Mouse (Mus musculus): ENCODE measurements around the gene Agtpbp1. TPM values are rescaled to one million over a fixed set of nuclear protein-coding genes. Genes with fewer than 3 reads are reported as not detected.

Gene Agtpbp1
- total and polyA plus RNA-seq, 2 experiments from 2014 or later: 70.8 to 129 TPM

DNA sequence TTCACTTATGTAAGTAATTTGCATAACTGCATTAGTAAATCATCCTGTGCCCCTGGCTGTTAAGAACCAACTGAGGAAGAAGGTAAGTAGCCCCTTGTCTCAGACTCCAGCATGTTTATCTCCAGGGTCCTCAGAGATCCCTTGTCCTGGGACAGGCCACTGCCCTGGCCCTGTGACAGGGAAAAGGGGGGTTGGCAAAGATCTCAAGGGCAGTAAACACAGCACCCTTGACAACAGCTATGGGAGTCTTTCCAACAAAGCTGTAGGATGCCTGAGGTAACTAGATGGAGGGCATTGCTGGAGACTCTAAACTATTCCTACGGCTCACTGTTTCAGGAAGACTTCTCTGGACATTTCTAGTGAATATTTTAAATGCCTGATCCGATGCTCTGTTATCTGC, 85.7 kb downstream of the Agtpbp1 start:
- Histone ChIP-seq H3K27ac (ENCODE audit: low read depth, low read length) (no peak overlapping the region), H3K4me3 (ENCODE audit: low read depth, low read length) (no peak overlapping the region), H3K27me3 (ENCODE audit: insufficient read depth, low read length) (no peaks in the 10 kb centered on the region), H3K36me3 (ENCODE audit: insufficient read depth, low read length) (peaks cover 35% of the 10 kb centered on the region), H3K9me3 (ENCODE audit: low read length) (no peaks in the 10 kb centered on the region), H3K4me1 (ENCODE audit: insufficient read depth, low read length) (no peaks in the 10 kb centered on the region), H3K4me2 (ENCODE audit: low read depth, low read length, poor library complexity, severe bottlenecking) (no peak overlapping the region), H3K9ac (replicated peaks; ENCODE audit: low read length, poor library complexity, severe bottlenecking) (no peak overlapping the region)
- DNase-seq (ENCODE audit: low spot score): no peak
- no peak for ATAC-seq (ENCODE audit: low FRiP score)
- no peak for TF ChIP-seq CTCF (IDR thresholded peaks at IDR 0.05)
- WGBS: 86% methylated on average over 2 of the region's 2 CpGs

DNA sequence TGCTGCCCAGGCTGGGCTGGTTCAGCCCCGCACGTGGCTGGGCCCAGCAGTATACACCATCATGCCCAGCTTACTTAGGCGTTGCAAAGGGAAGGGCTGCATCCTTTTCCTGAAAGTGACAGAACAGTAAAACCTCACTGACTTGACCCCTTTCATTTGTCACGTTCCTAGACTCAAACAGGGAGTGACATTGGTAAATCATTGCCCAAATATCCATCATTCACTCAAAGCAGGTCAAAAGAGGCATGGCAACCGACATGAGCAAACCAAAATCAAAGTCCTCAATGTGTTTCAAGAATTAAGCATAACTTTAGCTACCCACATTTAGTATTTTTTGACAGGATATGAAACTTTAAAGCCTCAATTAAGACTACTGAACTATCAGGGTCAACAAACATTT, 86.8 kb downstream of the Agtpbp1 start:
- Histone ChIP-seq H3K4me3 (ENCODE audit: low read depth, low read length) (no peak overlapping the region), H3K27me3 (ENCODE audit: insufficient read depth, low read length) (no peaks in the 10 kb centered on the region), H3K27ac (ENCODE audit: low read depth, low read length) (no peak overlapping the region), H3K4me2 (ENCODE audit: low read depth, low read length, poor library complexity, severe bottlenecking) (no peak overlapping the region), H3K9ac (replicated peaks; ENCODE audit: low read length, poor library complexity, severe bottlenecking) (no peak overlapping the region), H3K9me3 (ENCODE audit: low read length) (no peaks in the 10 kb centered on the region), H3K4me1 (ENCODE audit: insufficient read depth, low read length) (no peaks in the 10 kb centered on the region), H3K36me3 (ENCODE audit: insufficient read depth, low read length) (peaks cover 30% of the 10 kb centered on the region)
- ATAC-seq (ENCODE audit: low FRiP score): no peak
- WGBS: 86% methylated on average over 5 of the region's 5 CpGs
- DNase-seq (ENCODE audit: low spot score): no peak
- TF ChIP-seq CTCF (IDR thresholded peaks at IDR 0.05): no peak

DNA sequence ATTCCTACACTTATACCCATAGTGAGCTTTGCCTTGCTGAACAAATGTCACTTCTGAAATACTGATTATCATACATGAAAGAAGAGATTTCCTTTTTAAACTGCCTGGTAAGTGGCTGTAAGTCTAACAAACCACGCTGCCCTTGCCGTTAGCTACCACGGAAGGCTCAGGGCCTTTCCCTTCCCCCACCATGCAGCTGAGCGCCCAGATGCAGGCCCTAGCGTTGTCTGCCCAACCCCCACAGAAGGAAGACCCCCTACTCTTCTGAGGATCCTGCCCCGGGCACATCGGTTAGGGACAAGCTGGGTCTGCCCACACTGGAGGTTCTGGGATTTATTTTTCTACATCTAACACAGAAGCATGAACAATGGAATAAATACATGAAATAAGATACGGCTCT, 89.2 kb downstream of the Agtpbp1 start:
- DNase-seq (ENCODE audit: low spot score): no peak

DNA sequence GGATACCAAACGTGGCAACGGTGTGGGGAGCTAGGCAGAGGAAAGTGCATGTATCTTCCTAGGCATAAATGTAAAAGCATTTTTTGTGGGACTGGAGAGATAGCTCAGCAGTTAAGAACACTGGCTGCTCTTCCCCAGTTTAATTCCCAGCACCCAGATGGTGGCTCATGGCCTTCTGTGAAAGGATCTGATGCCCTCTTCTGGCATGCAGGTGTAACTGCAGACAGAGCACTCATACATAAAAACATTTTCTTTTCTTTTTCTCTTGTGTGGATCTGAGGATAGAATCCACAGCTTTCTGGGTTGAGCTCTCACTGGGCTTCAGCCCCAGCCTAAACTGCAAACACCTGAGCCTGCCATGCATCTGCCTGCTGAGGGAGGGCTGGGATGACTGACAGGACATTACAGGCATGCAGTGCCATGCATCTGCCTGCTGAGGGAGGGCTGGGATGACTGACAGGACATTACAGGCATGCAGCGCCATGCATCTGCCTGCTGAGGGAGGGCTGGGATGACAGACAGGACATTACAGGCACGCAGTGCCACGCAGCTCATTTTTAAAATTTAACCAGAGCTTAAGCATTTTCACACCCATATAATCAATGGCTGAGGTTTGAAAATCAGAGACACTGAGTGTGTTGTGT, 90.3 kb downstream of the Agtpbp1 start:
- ATAC-seq (ENCODE audit: low FRiP score): no peak
- WGBS: 79% methylated on average over 5 of the region's 5 CpGs
- Histone ChIP-seq H3K27ac (ENCODE audit: low read depth, low read length) (no peak overlapping the region), H3K9me3 (ENCODE audit: low read length) (no peaks in the 10 kb centered on the region), H3K4me3 (ENCODE audit: low read depth, low read length) (no peak overlapping the region), H3K9ac (replicated peaks; ENCODE audit: low read length, poor library complexity, severe bottlenecking) (no peak overlapping the region), H3K27me3 (ENCODE audit: insufficient read depth, low read length) (no peaks in the 10 kb centered on the region), H3K4me2 (ENCODE audit: low read depth, low read length, poor library complexity, severe bottlenecking) (no peak overlapping the region), H3K36me3 (ENCODE audit: insufficient read depth, low read length) (peaks cover 17% of the 10 kb centered on the region), H3K4me1 (ENCODE audit: insufficient read depth, low read length) (no peaks in the 10 kb centered on the region)
- peak; percentile 56 for TF ChIP-seq CTCF (IDR thresholded peaks at IDR 0.05)
- no peak for DNase-seq (ENCODE audit: low spot score)

More for the DNA sequence above, 89.2 kb downstream of the Agtpbp1 start:
- no peaks in the 10 kb centered on the region for H3K9me3 ChIP-seq (ENCODE audit: low read length)
- H3K9ac ChIP-seq (replicated peaks; ENCODE audit: low read length, poor library complexity, severe bottlenecking): peak overlapping the region; percentile 36; the same call in 1 of the 2 replicates
- H3K36me3 ChIP-seq (ENCODE audit: insufficient read depth, low read length): peaks cover 24% of the 10 kb centered on the region
- no peak overlapping the region for H3K4me2 ChIP-seq (ENCODE audit: low read depth, low read length, poor library complexity, severe bottlenecking)
- no peaks in the 10 kb centered on the region for H3K27me3 ChIP-seq (ENCODE audit: insufficient read depth, low read length)
- H3K4me1 ChIP-seq (ENCODE audit: insufficient read depth, low read length): no peaks in the 10 kb centered on the region
- no peak for TF ChIP-seq CTCF (IDR thresholded peaks at IDR 0.05)
- H3K27ac ChIP-seq (ENCODE audit: low read depth, low read length): no peak overlapping the region
- 31% methylated on average over 8 of the region's 8 CpGs for WGBS
- H3K4me3 ChIP-seq (ENCODE audit: low read depth, low read length): no peak overlapping the region
- no peak for ATAC-seq (ENCODE audit: low FRiP score)

DNA sequence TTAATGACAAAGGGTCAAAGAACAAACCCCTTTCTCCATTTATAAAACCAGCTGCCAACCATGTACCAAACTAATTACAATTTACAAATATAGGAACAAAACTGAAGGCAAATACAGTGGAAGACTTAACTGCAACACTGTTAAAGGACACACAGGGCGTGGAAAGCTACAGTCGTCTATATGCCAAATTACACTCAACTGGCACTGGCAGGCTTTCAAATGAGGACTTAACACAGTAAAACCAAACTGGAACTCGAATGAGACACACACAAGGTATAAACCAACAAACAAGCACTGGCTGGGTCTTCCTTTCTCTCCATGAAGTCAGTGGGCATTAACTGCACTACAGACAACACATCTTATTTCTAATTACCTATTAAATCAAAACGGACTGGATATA, 94.3 kb downstream of the Agtpbp1 start:
- Histone ChIP-seq H3K4me3 (ENCODE audit: low read depth, low read length) (no peak overlapping the region), H3K4me2 (ENCODE audit: low read depth, low read length, poor library complexity, severe bottlenecking) (no peak overlapping the region), H3K4me1 (ENCODE audit: insufficient read depth, low read length) (no peaks in the 10 kb centered on the region), H3K9me3 (ENCODE audit: low read length) (no peaks in the 10 kb centered on the region), H3K27ac (ENCODE audit: low read depth, low read length) (no peak overlapping the region), H3K27me3 (ENCODE audit: insufficient read depth, low read length) (no peaks in the 10 kb centered on the region), H3K36me3 (ENCODE audit: insufficient read depth, low read length) (peaks cover 7% of the 10 kb centered on the region; the same call in 1 of the 2 replicates), H3K9ac (replicated peaks; ENCODE audit: low read length, poor library complexity, severe bottlenecking) (no peak overlapping the region)
- DNase-seq (ENCODE audit: low spot score) (no peak), ATAC-seq (ENCODE audit: low FRiP score) (no peak)
- TF ChIP-seq CTCF (IDR thresholded peaks at IDR 0.05): no peak
- WGBS: 74% methylated on average over 4 of the region's 4 CpGs

DNA sequence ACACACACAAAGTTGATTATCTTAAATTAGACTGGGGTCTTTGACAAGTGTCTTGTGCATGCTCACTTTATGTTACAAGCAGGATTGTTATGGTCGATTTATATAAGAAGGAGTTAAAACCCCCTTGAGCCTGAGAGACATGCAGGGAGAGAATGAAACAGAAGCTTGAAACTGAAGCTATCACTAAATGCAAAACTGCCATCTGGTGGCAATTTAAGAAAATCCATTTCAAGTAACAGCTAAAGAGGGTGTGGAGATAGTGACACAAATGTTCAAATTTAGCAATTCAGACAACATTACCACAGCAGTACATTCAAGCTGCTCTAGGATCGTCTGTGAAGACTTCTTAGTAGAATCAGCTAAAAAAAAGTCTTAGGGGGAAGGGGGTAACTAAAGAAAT, 95.9 kb downstream of the Agtpbp1 start:
- Histone ChIP-seq H3K27me3 (ENCODE audit: insufficient read depth, low read length) (no peaks in the 10 kb centered on the region), H3K4me2 (ENCODE audit: low read depth, low read length, poor library complexity, severe bottlenecking) (no peak overlapping the region), H3K4me1 (ENCODE audit: insufficient read depth, low read length) (no peaks in the 10 kb centered on the region), H3K4me3 (ENCODE audit: low read depth, low read length) (no peak overlapping the region), H3K9me3 (ENCODE audit: low read length) (no peaks in the 10 kb centered on the region), H3K9ac (replicated peaks; ENCODE audit: low read length, poor library complexity, severe bottlenecking) (no peak overlapping the region), H3K36me3 (ENCODE audit: insufficient read depth, low read length) (no peaks in the 10 kb centered on the region), H3K27ac (ENCODE audit: low read depth, low read length) (no peak overlapping the region)
- WGBS: 36% methylated on average over 2 of the region's 2 CpGs
- ATAC-seq (ENCODE audit: low FRiP score): no peak; the same call in 1 of the 2 replicates
- peak; percentile 76 for DNase-seq (ENCODE audit: low spot score)
- peak; percentile 82 for TF ChIP-seq CTCF (IDR thresholded peaks at IDR 0.05)
